Mouse (Mus musculus) intestine, embryonic 14.5 days (tissue): ENCODE results near the gene Fndc3b. TPM values are rescaled to one million over a fixed set of nuclear protein-coding genes. Genes with fewer than 3 reads are reported as not detected.
A peak's percentile ranks its signal among the peaks of the same experiment; 100 is the strongest.

Experiments used
- ATAC-seq: fragments of 200-750 bp; cut with Nextera tagmentation; replicated peaks from 2 replicates; pipeline ENCODE4 v1.8.0; 2017; ENCODE audit warnings: low read depth, moderate number of reproducible peaks, moderate TSS enrichment, moderate library complexity; ENCODE audit not compliant: low FRiP score, low TSS enrichment
- DNase-seq: peaks from one replicate; pipeline ENCODE4 v3.0.0-alpha.2; 2018; ENCODE audit warnings: low spot score
- H3K27ac ChIP-seq: fragments of 300-500 bp; sonication (generic); 2 replicates; pipeline ENCODE4 v1.5.1; 2014; ENCODE audit warnings: low read depth, mild to moderate bottlenecking, control low read depth
- H3K27me3 ChIP-seq: fragments of 300-500 bp; sonication (generic); replicated peaks from 2 replicates; pipeline ENCODE4 v1.6.1; 2014; ENCODE audit warnings: low read length, control low read depth; ENCODE audit not compliant: control insufficient read depth, insufficient read depth
- H3K36me3 ChIP-seq: fragments of 300-500 bp; sonication (generic); 2 replicates; pipeline ENCODE4 v1.6.1; 2014; ENCODE audit warnings: low read length, control low read depth; ENCODE audit not compliant: control insufficient read depth, insufficient read depth
- H3K4me1 ChIP-seq: fragments of 300-500 bp; sonication (generic); replicated peaks from 2 replicates; pipeline ENCODE4 v1.6.1; 2014; ENCODE audit warnings: low read length, control low read depth, mixed read lengths; ENCODE audit not compliant: control insufficient read depth, insufficient read depth
- H3K4me2 ChIP-seq: fragments of 300-500 bp; sonication (generic); 2 replicates; pipeline ENCODE4 v1.6.1; 2014; ENCODE audit warnings: low read length
- H3K4me3 ChIP-seq: fragments of 300-500 bp; sonication (generic); 2 replicates; pipeline ENCODE4 v1.5.1; 2014; ENCODE audit warnings: low read depth, low read length, control low read depth, mixed read lengths
- H3K9ac ChIP-seq: fragments of 300-500 bp; sonication (generic); 2 replicates; pipeline ENCODE4 v1.6.1; 2014; ENCODE audit warnings: mild to moderate bottlenecking, low read length
- H3K9me3 ChIP-seq: fragments of 300-500 bp; sonication (generic); 2 replicates; pipeline ENCODE4 v1.6.1; 2016; ENCODE audit warnings: low read length, control low read depth; ENCODE audit not compliant: control insufficient read depth
- WGBS: fragments of 180-500 bp; shearing (Covaris S2); extraction: QIAGEN DNeasy Blood & Tissue Kit; methylation state at CpG from one replicate; pipeline ENCODE4 v1.1.7; 2014; 5-methylcytosine and 5-hydroxymethylcytosine counted together
- polyA plus RNA-seq: library from polyadenylated mRNA; unstranded; fragments of >200 nt; fragmentation: Nextera tagmentation; extraction: Ambion mirVana; gene quantifications from 2 replicates; pipeline ENCODE4 v1.2.1, GENCODE M21; 2014

Fndc3b gene
- polyA plus RNA-seq, 1 experiment from 2014 or later, result 26.1 TPM

- Histone ChIP-seq H3K9me3 (no peaks in the 10 kb centered on the region), H3K4me1 (no peaks in the 10 kb centered on the region; the same call in 1 of the 2 replicates), H3K27me3 (no peaks in the 10 kb centered on the region), H3K4me3 (no peak overlapping the region), H3K4me2 (no peak overlapping the region), H3K9ac (no peak overlapping the region), H3K36me3 (no peaks in the 10 kb centered on the region), H3K27ac (no peak overlapping the region)
- ATAC-seq, result no peak
- no peak for DNase-seq
- 75% methylated on average over 5 of the region's 5 CpGs for WGBS
Observed at GRCm38 (mm10) chr3:27718829-27719365, 7.8 kb upstream of the Fndc3b start.

- no peak overlapping the region for H3K27ac ChIP-seq
- 70% methylated on average over 4 of the region's 4 CpGs for WGBS
- ATAC-seq (no peak), DNase-seq (no peak)
- no peaks in the 10 kb centered on the region for H3K27me3 ChIP-seq
- no peak overlapping the region for H3K4me3 ChIP-seq
- H3K36me3 ChIP-seq, result no peaks in the 10 kb centered on the region
- H3K9ac ChIP-seq, result no peak overlapping the region
- H3K9me3 ChIP-seq, result no peaks in the 10 kb centered on the region
- no peak overlapping the region for H3K4me2 ChIP-seq
- no peaks in the 10 kb centered on the region for H3K4me1 ChIP-seq
Observed at GRCm38 (mm10) chr3:27713971-27714370, 2.9 kb upstream of the Fndc3b start.

DNA sequence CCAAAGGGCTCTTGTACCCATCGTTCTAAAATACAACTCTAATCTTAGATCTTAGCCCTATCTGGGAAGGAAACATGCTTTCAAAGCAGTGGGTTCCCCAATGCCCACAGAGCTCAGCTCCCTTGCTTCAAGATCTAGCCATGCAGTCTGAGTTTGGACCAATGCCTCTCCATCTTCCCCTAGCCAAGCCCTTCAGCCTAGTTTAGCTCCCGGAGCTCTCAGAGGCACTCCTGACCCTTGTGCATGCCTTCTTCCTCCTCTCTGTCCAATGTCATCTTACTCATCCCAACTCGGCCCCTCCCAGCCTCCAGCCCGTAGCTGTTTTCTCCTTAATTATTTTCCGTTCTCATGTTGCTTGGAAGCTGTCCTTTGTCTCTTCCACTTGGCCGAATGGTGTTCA lies 1.3 kb upstream of the Fndc3b start:
- H3K36me3 ChIP-seq, result no peaks in the 10 kb centered on the region
- H3K9ac ChIP-seq, result no peak overlapping the region
- H3K4me2 ChIP-seq, result no peak overlapping the region
- no peaks in the 10 kb centered on the region for H3K27me3 ChIP-seq
- no peaks in the 10 kb centered on the region for H3K9me3 ChIP-seq
- H3K4me1 ChIP-seq, result peaks cover 13% of the 10 kb centered on the region; the same call in 1 of the 2 replicates
- no peak overlapping the region for H3K27ac ChIP-seq
- no peak overlapping the region for H3K4me3 ChIP-seq
- ATAC-seq (no peak), DNase-seq (no peak)
- WGBS, result 69% methylated on average over 6 of the region's 6 CpGs

GRCm38 (mm10) chr3:27709906-27710647 lies 1.0 kb downstream of the Fndc3b start:
- Histone ChIP-seq H3K27ac (peak overlapping the region; percentile 98), H3K9me3 (no peaks in the 10 kb centered on the region), H3K27me3 (no peaks in the 10 kb centered on the region), H3K9ac (peak overlapping the region; percentile 95), H3K4me2 (peak overlapping the region; percentile 85), H3K4me1 (peaks cover 31% of the 10 kb centered on the region), H3K36me3 (no peaks in the 10 kb centered on the region), H3K4me3 (peak overlapping the region; percentile 85)
- ATAC-seq (peak; percentile 81), DNase-seq (peak; percentile 90)
- under 1% methylated on average over 70 of the region's 86 CpGs for WGBS

- DNase-seq (peak; percentile 82), ATAC-seq (no peak)
- Histone ChIP-seq H3K27me3 (no peaks in the 10 kb centered on the region), H3K4me3 (peak overlapping the region; percentile 85), H3K27ac (peak overlapping the region; percentile 98), H3K4me2 (peak overlapping the region; percentile 85), H3K9ac (peak overlapping the region; percentile 95), H3K36me3 (no peaks in the 10 kb centered on the region), H3K4me1 (peaks cover 34% of the 10 kb centered on the region), H3K9me3 (no peaks in the 10 kb centered on the region)
- WGBS, result under 1% methylated on average over 22 of the region's 22 CpGs
Observed at GRCm38 (mm10) chr3:27709096-27709905, 1.8 kb downstream of the Fndc3b start.

DNA sequence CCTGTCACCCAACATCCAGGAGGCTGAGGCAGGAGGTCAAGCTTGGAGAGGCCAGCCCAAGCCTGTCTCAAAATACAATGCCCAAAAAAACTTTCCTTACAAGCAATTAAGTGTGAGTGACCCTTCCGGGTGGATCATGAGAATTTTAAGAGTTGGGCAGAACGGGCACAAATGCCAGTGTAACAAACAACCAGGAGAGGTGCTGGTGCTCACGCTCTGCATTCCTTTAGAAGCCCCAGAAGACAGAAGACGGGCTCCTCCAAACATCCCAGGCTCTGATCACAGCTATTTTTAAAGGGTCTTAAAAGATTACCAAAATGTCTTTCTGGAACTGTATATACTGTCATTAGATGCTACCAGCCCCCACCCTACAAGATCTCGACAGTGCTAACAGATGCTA lies 2.5 kb downstream of the Fndc3b start:
- H3K27ac ChIP-seq, result 0 out of 2 replicates have a peak overlapping the region, but pooled peaks have one; percentile 98
- H3K4me1 ChIP-seq, result peaks cover 34% of the 10 kb centered on the region
- DNase-seq (no peak), ATAC-seq (no peak)
- H3K9ac ChIP-seq, result peak overlapping the region; percentile 95
- no peaks in the 10 kb centered on the region for H3K27me3 ChIP-seq
- H3K4me3 ChIP-seq, result peak overlapping the region; percentile 85
- no peaks in the 10 kb centered on the region for H3K9me3 ChIP-seq
- 25% methylated on average over 5 of the region's 5 CpGs for WGBS
- H3K4me2 ChIP-seq, result peak overlapping the region; percentile 85
- H3K36me3 ChIP-seq, result no peaks in the 10 kb centered on the region

DNA sequence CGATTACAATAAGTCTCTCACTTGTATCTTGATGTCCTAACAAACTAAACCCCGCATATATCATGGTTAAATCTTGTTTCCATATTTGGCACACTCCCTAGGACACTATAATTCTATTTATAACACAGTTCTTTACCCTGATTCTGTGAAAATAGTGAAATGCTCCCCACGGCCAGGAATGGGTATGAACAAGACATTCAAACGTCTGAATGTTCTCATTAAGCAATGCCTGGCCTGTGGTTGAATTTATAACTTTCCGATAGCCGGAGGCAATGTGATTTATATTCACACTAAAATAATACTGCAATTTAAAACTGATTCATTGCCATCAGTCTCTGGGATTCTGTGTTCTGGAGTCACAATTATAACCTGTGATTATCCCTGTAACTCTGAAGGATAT lies 5.3 kb downstream of the Fndc3b start:
- Histone ChIP-seq H3K9ac (no peak overlapping the region), H3K9me3 (no peaks in the 10 kb centered on the region), H3K27me3 (no peaks in the 10 kb centered on the region), H3K4me2 (no peak overlapping the region; the same call in 1 of the 2 replicates), H3K4me1 (peaks cover 35% of the 10 kb centered on the region), H3K27ac (no peak overlapping the region), H3K36me3 (no peaks in the 10 kb centered on the region), H3K4me3 (no peak overlapping the region)
- WGBS, result 32% methylated on average over 6 of the region's 6 CpGs
- DNase-seq, result no peak
- ATAC-seq, result no peak

- Histone ChIP-seq H3K9ac (no peak overlapping the region), H3K9me3 (no peaks in the 10 kb centered on the region), H3K4me3 (no peak overlapping the region), H3K27ac (no peak overlapping the region), H3K4me1 (peaks cover 42% of the 10 kb centered on the region), H3K27me3 (no peaks in the 10 kb centered on the region), H3K4me2 (no peak overlapping the region), H3K36me3 (no peaks in the 10 kb centered on the region)
- DNase-seq (no peak), ATAC-seq (no peak)
- WGBS, result 54% methylated on average over 4 of the region's 4 CpGs
Observed at GRCm38 (mm10) chr3:27705056-27705455, 6.1 kb downstream of the Fndc3b start.
